Mouse (Mus musculus) urinary bladder, postnatal 36 days (tissue): ENCODE data around the gene Bid.
A peak's percentile ranks its signal among the peaks of the same experiment; 100 is the strongest.
"Not testable (repeated sequence)": the region's sequence is repeated elsewhere in the genome, so short reads cannot be mapped to it uniquely, and the experiment has no call there.

Experiments used
- DNase-seq, 2 experiments: peaks; one replicate each; pipeline ENCODE4 v3.0.0; 2022; ENCODE audit warnings: low spot score in 2 of 2, mixed read lengths in 1 of 2

The Bid gene

DNA sequence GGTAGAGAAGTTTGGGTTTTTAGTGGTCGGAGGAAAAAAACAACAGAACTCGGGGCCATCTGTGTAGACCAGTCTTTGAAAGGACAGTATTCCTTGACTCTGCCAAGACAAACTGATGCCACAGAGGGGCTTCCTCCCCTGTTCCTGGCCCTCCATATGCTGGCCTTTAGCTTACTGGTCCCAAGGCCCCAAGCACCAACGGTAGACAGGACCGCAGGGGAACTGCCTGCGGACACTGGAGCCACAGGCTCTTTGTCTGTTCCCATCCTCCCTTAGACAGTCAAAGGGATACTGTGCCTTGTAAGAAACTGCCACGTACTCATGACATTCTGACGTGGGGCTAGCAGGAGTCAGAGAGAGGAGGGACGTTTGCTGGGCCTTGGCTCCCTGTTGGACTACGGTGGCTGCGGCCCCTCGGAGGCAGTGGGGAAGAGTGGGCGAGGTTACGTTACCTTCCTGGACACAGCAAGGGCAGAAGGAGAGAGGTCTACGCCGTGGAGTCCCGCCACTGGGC is 20.5 kb upstream of the Bid start:
- no peak for DNase-seq

- no peak for DNase-seq
These were observed 17.5 kb upstream of the Bid start for GRCm38 (mm10) chr6:120934176-120934575.

GRCm38 (mm10) chr6:120933670-120934069 is 17.0 kb upstream of the Bid start:
- no peak for DNase-seq

DNA sequence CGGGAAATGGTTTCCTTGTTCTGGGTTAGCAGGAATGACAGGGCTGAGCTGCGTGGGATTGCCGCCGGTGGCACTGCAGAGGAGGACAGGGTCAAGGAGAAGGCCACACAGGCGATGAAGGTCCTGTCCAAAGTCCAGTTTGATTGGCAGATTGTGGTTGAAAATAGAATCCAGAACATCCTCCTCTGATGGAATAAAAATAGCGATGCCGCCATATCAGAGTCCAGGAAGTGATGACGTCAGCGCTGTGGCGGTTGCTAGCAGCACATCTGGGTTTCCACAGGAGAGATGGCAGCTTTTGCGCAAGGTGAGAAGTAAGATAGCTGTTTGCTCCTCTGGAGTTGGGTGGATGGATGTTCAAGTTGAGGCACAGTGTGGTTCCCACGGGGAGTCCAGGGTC is 15.9 kb upstream of the Bid start:
- no peak for DNase-seq

- DNase-seq: no peak
These were observed 14.0 kb upstream of the Bid start for GRCm38 (mm10) chr6:120930450-120931306.

DNA sequence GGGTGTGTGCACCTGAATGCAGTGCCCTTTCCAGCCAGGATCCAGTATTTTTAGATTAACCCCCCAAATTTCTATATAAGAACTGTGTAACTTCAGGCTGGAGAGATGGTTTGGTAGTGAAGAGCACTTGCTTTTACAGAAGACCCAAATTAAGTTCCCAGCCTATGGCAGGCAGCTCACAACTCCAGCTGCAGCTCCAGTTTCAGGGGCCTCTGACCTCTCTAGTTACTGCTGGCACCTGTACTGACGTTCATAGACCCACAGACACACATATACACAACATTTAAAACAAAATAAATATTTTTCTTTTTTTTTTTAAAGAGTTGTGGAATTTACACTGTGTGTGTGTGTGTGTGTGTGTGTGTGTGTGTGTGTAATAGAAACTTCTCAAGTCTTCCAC is 12.8 kb upstream of the Bid start:
- DNase-seq: no peak

DNA sequence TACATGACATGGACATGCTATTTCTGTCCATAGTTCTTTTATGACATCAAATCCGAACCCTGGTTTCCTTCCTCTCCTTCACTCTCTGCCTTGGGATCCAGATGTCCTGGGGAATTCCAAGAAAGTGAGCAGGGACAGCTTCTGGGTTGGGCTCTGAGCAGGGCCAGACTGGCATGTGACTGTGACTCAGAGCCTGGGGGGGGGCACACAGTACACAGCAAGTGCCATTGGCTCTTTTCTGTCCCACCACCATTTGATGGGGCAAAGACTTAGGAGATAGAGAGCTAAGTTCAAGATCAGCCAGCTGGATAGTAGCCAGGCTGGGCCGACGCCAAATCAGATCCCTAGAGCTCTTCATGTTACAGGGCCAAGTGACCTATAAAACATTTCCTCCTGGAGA is 11.1 kb upstream of the Bid start:
- DNase-seq: peak in 1 of 2 experiments; percentile 62

DNA sequence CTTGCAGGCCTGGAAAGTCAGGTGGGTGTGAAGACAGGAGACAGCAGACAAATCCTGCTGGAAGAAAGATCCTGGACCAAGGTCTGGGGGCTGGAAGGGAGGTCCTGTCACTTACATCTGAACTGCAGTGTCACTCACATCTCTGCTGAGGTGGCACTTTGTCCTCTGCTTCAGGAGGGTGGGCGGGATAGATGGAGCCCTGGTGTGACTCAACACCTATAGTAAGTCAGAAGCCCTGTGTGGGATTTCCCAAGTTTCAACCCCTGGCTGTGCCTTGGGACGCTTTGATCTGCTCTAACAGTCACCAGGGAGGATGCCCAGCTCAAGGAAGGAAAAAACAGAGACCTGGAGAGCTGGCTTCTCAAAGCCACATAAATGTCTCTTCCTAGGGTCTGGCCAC is 10.2 kb upstream of the Bid start:
- DNase-seq: no peak

GRCm38 (mm10) chr6:120924791-120925321 is 8.2 kb upstream of the Bid start:
- not testable (repeated sequence) for DNase-seq

DNA sequence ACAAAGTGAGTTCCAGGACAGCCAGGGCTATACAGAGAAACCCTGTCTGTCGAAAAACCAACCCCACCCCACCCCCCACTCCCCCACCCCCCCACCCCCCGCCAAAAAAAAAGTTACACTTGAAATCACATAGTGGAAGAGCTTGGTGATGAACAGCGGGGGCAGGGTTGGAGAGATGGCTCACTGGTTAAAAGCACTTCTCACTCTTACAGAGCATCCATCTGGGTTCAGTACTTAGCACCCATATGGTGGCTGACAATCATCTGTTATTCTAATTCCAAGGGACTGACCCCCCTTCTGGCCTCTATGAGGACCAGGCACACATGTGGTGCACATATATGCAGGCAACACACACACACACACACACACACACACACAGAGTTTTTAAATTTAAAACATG is 1.3 kb upstream of the Bid start:
- DNase-seq: no peak

GRCm38 (mm10) chr6:120916972-120917881 is 574 bp upstream of the Bid start:
- not testable (repeated sequence) for DNase-seq

GRCm38 (mm10) chr6:120915649-120915975 is 1.0 kb downstream of the Bid start:
- no peak for DNase-seq

GRCm38 (mm10) chr6:120914911-120915648 is 1.6 kb downstream of the Bid start:
- DNase-seq: no peak

GRCm38 (mm10) chr6:120914533-120914910 is 2.1 kb downstream of the Bid start:
- DNase-seq: no peak

- DNase-seq: no peak
These were observed 2.9 kb downstream of the Bid start for GRCm38 (mm10) chr6:120913783-120914182.

GRCm38 (mm10) chr6:120912931-120913330 is 3.7 kb downstream of the Bid start:
- DNase-seq: no peak

GRCm38 (mm10) chr6:120911213-120912007 is 5.2 kb downstream of the Bid start:
- peak in 1 of 2 experiments; percentile 20 for DNase-seq

DNA sequence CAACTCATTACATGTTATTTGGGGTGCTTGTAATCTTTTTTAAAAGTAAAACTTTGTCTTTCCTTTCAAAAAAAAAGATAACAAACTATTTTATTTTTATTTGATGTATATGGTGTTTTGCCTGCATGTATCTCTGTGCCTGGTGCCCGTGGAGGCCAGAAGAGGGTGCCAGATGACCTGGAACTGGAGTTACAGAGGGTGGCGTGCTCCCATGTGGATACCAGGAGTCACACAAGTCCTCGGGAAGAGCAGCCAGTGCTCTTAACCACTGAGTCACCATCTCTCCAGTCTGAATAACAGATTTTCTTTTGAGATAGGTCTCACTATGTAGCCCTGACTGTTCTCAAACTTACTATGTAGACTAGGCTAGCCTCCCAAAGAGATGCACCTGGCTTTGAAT is 7.2 kb downstream of the Bid start:
- DNase-seq: no peak

- DNase-seq: not testable (repeated sequence)
These were observed 8.6 kb downstream of the Bid start for GRCm38 (mm10) chr6:120907876-120908597.

GRCm38 (mm10) chr6:120906521-120906920 is 10.1 kb downstream of the Bid start:
- DNase-seq: no peak
